Mouse (Mus musculus): Measurements from ENCODE around the gene Kcnq1.

- no peak for TF ChIP-seq ZNF384 (IDR thresholded peaks at IDR 0.05; ENCODE audit: low read depth, low read length)
- no peak for TF ChIP-seq MAFK (IDR thresholded peaks at IDR 0.05; ENCODE audit: insufficient read depth, low read depth, low read length)
- TF ChIP-seq HCFC1 (IDR thresholded peaks at IDR 0.05; ENCODE audit: borderline replicate concordance, insufficient read depth, low read length): no peak
These were observed 5.6 kb downstream of the Kcnq1 start for GRCm38 (mm10) chr7:143111719-143112118.

Data from ES-E14 (cell line).